Mouse (Mus musculus) kidney, adult 2 months (tissue): ENCODE measurements around the gene Gm49325. TPM values are rescaled to one million over a fixed set of nuclear protein-coding genes. Genes with fewer than 3 reads are reported as not detected.

Source experiments
- DNase-seq: peaks from one replicate; pipeline ENCODE4 v3.0.0; 2021
- H3K27ac ChIP-seq: fragments of 200-500 bp; 2 replicates; pipeline ENCODE4 v1.5.1; 2012; ENCODE audit warnings: low read depth, low read length, control low read depth, inconsistent platforms; ENCODE audit not compliant: insufficient read depth
- H3K27me3 ChIP-seq: fragments of 200-500 bp; replicated peaks from 2 replicates; pipeline ENCODE4 v1.6.1; 2012; ENCODE audit warnings: mild to moderate bottlenecking, moderate library complexity, low read length, inconsistent platforms; ENCODE audit not compliant: control insufficient read depth, insufficient read depth
- H3K36me3 ChIP-seq: fragments of 200-500 bp; 2 replicates; pipeline ENCODE4 v1.6.1; 2012; ENCODE audit warnings: mild to moderate bottlenecking, moderate library complexity, low read length, inconsistent platforms; ENCODE audit not compliant: control insufficient read depth, insufficient read depth
- H3K4me1 ChIP-seq: fragments of 200-500 bp; 2 replicates; pipeline ENCODE4 v1.6.1; 2011; ENCODE audit warnings: low read length; ENCODE audit not compliant: control insufficient read depth, insufficient read depth
- H3K4me3 ChIP-seq: fragments of 200-500 bp; 2 replicates; pipeline ENCODE4 v1.5.1; 2011; ENCODE audit warnings: mild to moderate bottlenecking, low read depth, low read length, control low read depth; ENCODE audit not compliant: insufficient read depth
- CTCF ChIP-seq: fragments of 200-500 bp; conservative IDR thresholded peaks from 2 replicates; pipeline ENCODE4 v1.5.1; 2011; ENCODE audit warnings: low read depth, mild to moderate bottlenecking, control low read depth, low read length, moderate library complexity, mixed read lengths; ENCODE audit not compliant: insufficient read depth, insufficient read length
- POLR2A ChIP-seq: fragments of 200-500 bp; IDR thresholded peaks from one replicate; pipeline ENCODE4 v1.6.1; 2011; ENCODE audit warnings: low read depth, low read length, control low read depth
- WGBS: fragments of 180-500 bp; shearing (Covaris S2); methylation state at CpG from one replicate; pipeline ENCODE4 v1.1.7; 2018; 5-methylcytosine and 5-hydroxymethylcytosine counted together
- polyA plus RNA-seq: library from polyadenylated mRNA; depleted of rRNA; stranded (reverse); fragments of >200 nt; gene quantifications from 2 replicates; pipeline ENCODE4 v1.2.3, GENCODE M21; 2012

Gm49325 gene
- polyA plus RNA-seq, 1 experiment: not detected

DNA sequence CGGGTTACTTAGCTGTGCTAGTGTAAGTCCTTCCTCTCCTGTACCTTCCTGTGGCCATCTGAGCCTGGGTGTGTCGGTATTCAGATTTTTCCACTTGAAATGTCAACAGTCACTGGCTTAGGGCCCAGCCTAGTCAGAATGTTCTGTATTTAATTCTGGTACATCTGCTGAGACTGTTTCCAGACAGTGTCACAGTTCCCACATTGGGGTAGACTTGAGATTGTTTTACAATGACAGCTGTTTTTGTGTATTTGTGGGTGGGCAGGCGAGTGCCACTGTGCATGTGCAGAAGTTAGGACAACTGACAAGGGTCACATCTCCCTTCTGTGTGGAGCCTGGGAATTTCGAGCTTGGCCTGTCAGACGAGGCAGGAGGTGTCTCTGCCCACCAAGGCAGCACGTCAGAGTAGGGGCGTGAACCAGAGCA is 18.6 kb downstream of the Gm49325 start:
- TF ChIP-seq CTCF (no peak), POLR2A (no peak)
- WGBS: 32% methylated on average over 7 of the region's 7 CpGs
- Histone ChIP-seq H3K36me3 (no peaks in the 10 kb centered on the region), H3K27ac (peak overlapping the region; percentile 77), H3K4me1 (peaks cover 29% of the 10 kb centered on the region), H3K4me3 (no peak overlapping the region), H3K27me3 (no peaks in the 10 kb centered on the region)
- DNase-seq: peak; percentile 68

GRCm38 (mm10) chr10:77626036-77626435 is 20.0 kb downstream of the Gm49325 start:
- TF ChIP-seq POLR2A (no peak), CTCF (no peak)
- H3K27ac ChIP-seq: no peak overlapping the region

GRCm38 (mm10) chr10:77626591-77626990 is 20.6 kb downstream of the Gm49325 start:
- TF ChIP-seq CTCF: no peak
- no peak for TF ChIP-seq POLR2A
- 0 out of 2 replicates have a peak overlapping the region, but pooled peaks have one; percentile 32 for H3K27ac ChIP-seq
- H3K4me3 ChIP-seq: no peak overlapping the region
- peaks cover 31% of the 10 kb centered on the region for H3K4me1 ChIP-seq
- DNase-seq: peak; percentile 33
- 21% methylated on average over 7 of the region's 7 CpGs for WGBS
- H3K27me3 ChIP-seq: no peaks in the 10 kb centered on the region
- no peaks in the 10 kb centered on the region for H3K36me3 ChIP-seq

More at GRCm38 (mm10) chr10:77626036-77626435, 20.0 kb downstream of the Gm49325 start:
- 59% methylated on average over 7 of the region's 7 CpGs for WGBS
- Histone ChIP-seq H3K4me1 (peaks cover 34% of the 10 kb centered on the region), H3K27me3 (no peaks in the 10 kb centered on the region), H3K36me3 (no peaks in the 10 kb centered on the region), H3K4me3 (no peak overlapping the region)
- no peak for DNase-seq

GRCm38 (mm10) chr10:77627497-77627896 is 21.5 kb downstream of the Gm49325 start:
- Histone ChIP-seq H3K27me3 (no peaks in the 10 kb centered on the region), H3K36me3 (no peaks in the 10 kb centered on the region), H3K27ac (no peak overlapping the region), H3K4me1 (peaks cover 29% of the 10 kb centered on the region), H3K4me3 (no peak overlapping the region)
- TF ChIP-seq POLR2A (no peak), CTCF (peak; percentile 99)
- WGBS: 39% methylated on average over 2 of the region's 2 CpGs
- peak; percentile 86 for DNase-seq

GRCm38 (mm10) chr10:77629163-77629562 is 23.2 kb downstream of the Gm49325 start:
- H3K27ac ChIP-seq: no peak overlapping the region
- 62% methylated on average over 3 of the region's 3 CpGs for WGBS
- no peaks in the 10 kb centered on the region for H3K36me3 ChIP-seq
- DNase-seq: no peak
- no peaks in the 10 kb centered on the region for H3K27me3 ChIP-seq
- H3K4me3 ChIP-seq: no peak overlapping the region
- peaks cover 25% of the 10 kb centered on the region for H3K4me1 ChIP-seq
- TF ChIP-seq POLR2A (no peak), CTCF (no peak)

GRCm38 (mm10) chr10:77629970-77630369 is 24.0 kb downstream of the Gm49325 start:
- DNase-seq: peak; percentile 33

GRCm38 (mm10) chr10:77634016-77634415 is 28.0 kb downstream of the Gm49325 start:
- whole genome bisulfite sequencing: 66% methylated on average over 6 of the region's 6 CpGs
- Histone ChIP-seq H3K27me3 (no peaks in the 10 kb centered on the region), H3K27ac (no peak overlapping the region), H3K36me3 (no peaks in the 10 kb centered on the region), H3K4me3 (no peak overlapping the region), H3K4me1 (peaks cover 13% of the 10 kb centered on the region)
- TF ChIP-seq CTCF (no peak), POLR2A (no peak)
- DNase-seq: peak; percentile 43

More at GRCm38 (mm10) chr10:77629970-77630369, 24.0 kb downstream of the Gm49325 start:
- TF ChIP-seq CTCF (peak; percentile 49), POLR2A (no peak)
- Histone ChIP-seq H3K27me3 (no peaks in the 10 kb centered on the region), H3K4me1 (peaks cover 23% of the 10 kb centered on the region), H3K27ac (no peak overlapping the region), H3K4me3 (no peak overlapping the region), H3K36me3 (no peaks in the 10 kb centered on the region)
- 60% methylated on average over 1 of the region's 1 CpGs for WGBS

DNA sequence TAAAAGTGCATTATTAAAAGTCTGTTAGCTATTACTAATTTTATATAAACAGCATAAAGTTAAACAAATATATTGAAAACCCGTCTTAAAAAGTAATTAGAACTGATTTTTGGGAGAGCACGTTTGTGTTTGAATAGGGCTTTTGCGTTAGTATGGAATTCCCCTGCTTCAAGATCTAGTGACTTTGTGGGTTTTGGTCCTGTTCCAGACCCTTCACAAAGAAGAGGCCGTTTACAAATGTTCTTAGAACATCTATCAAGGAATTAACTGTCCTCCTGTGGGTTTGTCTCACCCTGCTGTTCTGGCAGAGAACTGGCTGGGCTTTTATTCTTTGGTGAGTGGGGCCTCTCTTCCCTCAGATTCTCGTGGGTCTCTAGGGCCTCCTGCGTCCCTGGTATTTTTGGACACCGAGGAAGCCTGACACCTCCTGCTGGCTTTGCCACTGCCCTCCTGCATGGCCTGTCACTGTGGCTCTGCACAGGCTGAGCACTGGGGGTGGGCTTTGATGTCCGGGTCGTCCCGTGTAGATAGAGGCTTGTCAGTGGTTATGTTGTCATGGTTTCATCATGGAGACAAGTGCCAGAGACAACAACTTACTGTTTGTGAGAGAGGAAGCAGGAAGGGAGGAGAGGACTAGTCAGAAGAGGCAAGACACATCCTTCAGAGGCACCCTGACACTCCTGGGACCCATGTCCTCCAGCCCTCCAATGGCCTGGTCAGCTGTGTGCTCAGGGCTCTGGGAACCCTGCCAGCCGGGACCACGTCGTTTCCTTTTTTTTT is 28.6 kb downstream of the Gm49325 start:
- peak; percentile 52 for DNase-seq

More for the DNA sequence above, 28.6 kb downstream of the Gm49325 start:
- Histone ChIP-seq H3K4me3 (no peak overlapping the region), H3K4me1 (peaks cover 13% of the 10 kb centered on the region), H3K27me3 (no peaks in the 10 kb centered on the region), H3K36me3 (no peaks in the 10 kb centered on the region), H3K27ac (peak overlapping the region; percentile 53)
- WGBS: 48% methylated on average over 13 of the region's 13 CpGs
- no peak for TF ChIP-seq CTCF
- TF ChIP-seq POLR2A: no peak
